Mouse (Mus musculus) G1E (cell line): ENCODE results near the gene Man2a1. TPM values are rescaled to one million over a fixed set of nuclear protein-coding genes. Genes with fewer than 3 reads are reported as not detected.

Experiments used
- ATAC-seq: 2 replicates; pipeline ENCODE4 v1.8.0; 2016; ENCODE audit warnings: mild to moderate bottlenecking; ENCODE audit not compliant: insufficient number of reproducible peaks, poor library complexity, low FRiP score, severe bottlenecking; ENCODE audit errors: extremely low read depth
- DNase-seq: peaks from one replicate; pipeline ENCODE4 v3.0.0; 2012; ENCODE audit warnings: low spot score
- H3K27me3 ChIP-seq: 2 replicates; pipeline ENCODE4 v1.6.1; 2012; ENCODE audit warnings: mild to moderate bottlenecking, low read length, inconsistent platforms; ENCODE audit not compliant: insufficient read depth
- H3K36me3 ChIP-seq: replicated peaks from 2 replicates; pipeline ENCODE3; 2012; ENCODE audit warnings: mild to moderate bottlenecking, inconsistent platforms
- H3K4me1 ChIP-seq: 2 replicates; pipeline ENCODE4 v1.6.1; 2012; ENCODE audit warnings: low read depth, low read length, inconsistent platforms, mixed read lengths; ENCODE audit not compliant: insufficient read depth
- H3K4me3 ChIP-seq: 2 replicates; pipeline ENCODE4 v1.5.1; 2012; ENCODE audit warnings: low read depth, mild to moderate bottlenecking, inconsistent platforms, low read length, moderate library complexity, mixed read lengths
- H3K9me3 ChIP-seq: replicated peaks from 2 replicates; pipeline ENCODE4 v1.6.1; 2012; ENCODE audit warnings: inconsistent platforms
- CTCF ChIP-seq: IDR thresholded peaks from 2 replicates; pipeline ENCODE4 v1.5.1; 2012; ENCODE audit warnings: low read depth, low read length, inconsistent platforms, mixed read lengths
- GATA1 ChIP-seq: IDR thresholded peaks from 2 replicates; pipeline ENCODE4 v1.6.1; 2012; ENCODE audit warnings: borderline replicate concordance, low read length, inconsistent platforms, mixed read lengths
- GATA2 ChIP-seq: IDR thresholded peaks from 2 replicates; pipeline ENCODE4 v1.6.1; 2012; ENCODE audit warnings: low read depth, low read length, inconsistent platforms, borderline replicate concordance
- POLR2AphosphoS5 ChIP-seq: IDR thresholded peaks from 2 replicates; pipeline ENCODE4 v1.6.1; 2012; ENCODE audit warnings: low read depth, low read length, inconsistent platforms; ENCODE audit not compliant: insufficient replicate concordance
- TAL1 ChIP-seq: conservative IDR thresholded peaks from 2 replicates; pipeline ENCODE4 v1.6.1; 2012; ENCODE audit warnings: low read depth, low read length, inconsistent platforms, mixed read lengths
- polyA plus RNA-seq: library from polyadenylated mRNA; stranded (reverse); fragments of >175 nt; gene quantifications from 2 replicates; pipeline ENCODE4 v1.2.3, GENCODE M21; 2012
- total RNA-seq, 2 experiments: library from RNA; stranded (forward) in 1 of 2; stranded (reverse) in 1 of 2; fragments of 200-1000 nt in 1 of 2; fragments of >200 nt in 1 of 2; fragmentation: Nextera tagmentation in 1 of 2; gene quantifications; 2 replicates each; pipeline ENCODE4 v1.2.3; 2014 to 2017

The Man2a1 gene
- total and polyA plus RNA-seq, 3 experiments = not detected

DNA sequence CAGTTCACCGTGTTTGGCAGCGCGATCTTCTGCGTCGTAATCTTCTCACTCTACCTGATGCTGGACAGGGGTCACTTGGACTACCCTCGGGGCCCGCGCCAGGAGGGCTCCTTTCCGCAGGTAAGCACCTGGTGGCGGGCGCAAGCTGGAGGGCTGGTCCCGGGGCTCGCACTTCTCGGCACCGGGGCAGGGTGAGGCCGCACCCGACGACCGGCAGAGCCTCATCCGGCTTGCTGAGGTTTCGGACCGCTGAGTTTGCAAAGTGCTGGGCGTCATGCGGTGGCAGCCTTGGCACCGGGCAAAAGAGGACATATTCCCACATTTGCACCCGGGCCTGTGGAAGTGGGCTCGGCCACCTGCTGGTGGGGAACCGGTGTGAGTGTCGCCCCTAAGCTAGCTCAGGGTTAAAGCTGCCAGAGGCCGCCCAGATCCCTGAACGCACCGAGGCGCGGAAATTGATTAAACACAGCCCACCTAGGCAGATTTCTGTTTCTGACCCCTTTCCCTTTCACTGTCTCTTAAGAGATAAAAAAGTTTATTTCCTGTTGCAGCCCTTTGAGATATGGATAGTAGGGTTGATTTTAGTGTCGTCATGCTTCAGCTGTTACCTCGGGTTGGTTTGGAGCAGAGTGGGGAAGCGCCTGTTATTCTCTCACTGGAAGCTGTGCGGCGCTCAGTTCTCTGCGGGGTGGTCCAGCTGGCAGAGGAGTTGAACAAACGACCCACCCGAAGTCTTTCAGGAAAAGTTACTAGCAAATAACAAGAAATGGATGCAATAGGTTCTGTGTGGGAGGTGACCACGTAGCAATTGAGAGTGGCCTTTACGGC, 1.4 kb downstream of the Man2a1 start:
- ATAC-seq = no peak
- TF ChIP-seq GATA1 = no peak
- no peak for TF ChIP-seq POLR2AphosphoS5
- no peak for TF ChIP-seq TAL1
- no peak for TF ChIP-seq GATA2
- no peak for TF ChIP-seq CTCF
- Histone ChIP-seq H3K4me1 (no peaks in the 10 kb centered on the region), H3K9me3 (peaks cover 47% of the 10 kb centered on the region), H3K27me3 (no peaks in the 10 kb centered on the region), H3K36me3 (no peaks in the 10 kb centered on the region), H3K4me3 (peak overlapping the region; percentile 14; the same call in 1 of the 2 replicates)
- no peak for DNase-seq

DNA sequence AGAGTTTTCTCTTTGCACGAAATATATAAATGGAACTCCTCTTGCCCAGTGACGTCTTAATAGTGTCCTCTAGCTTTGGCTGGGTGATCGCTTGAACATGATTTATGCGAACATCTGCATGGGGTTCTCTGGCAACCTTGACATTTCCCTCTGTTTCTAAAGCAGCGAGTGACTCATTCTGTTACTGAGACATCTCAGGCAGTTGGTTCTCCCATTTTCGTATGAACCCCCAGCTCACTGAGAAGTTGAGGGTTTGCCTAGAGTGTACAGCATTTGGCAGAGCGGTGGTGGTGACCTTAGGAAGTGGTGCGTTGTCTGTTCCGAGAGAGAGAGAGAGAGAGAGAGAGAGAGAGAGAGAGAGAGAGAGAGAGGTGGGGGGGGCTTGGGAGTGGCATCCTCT, 2.6 kb downstream of the Man2a1 start:
- ATAC-seq (no peak), DNase-seq (no peak)
- Histone ChIP-seq H3K27me3 (no peaks in the 10 kb centered on the region), H3K36me3 (no peaks in the 10 kb centered on the region), H3K4me1 (no peaks in the 10 kb centered on the region), H3K4me3 (no peak overlapping the region), H3K9me3 (peaks cover 42% of the 10 kb centered on the region)
- TF ChIP-seq TAL1 = no peak
- TF ChIP-seq CTCF = no peak
- no peak for TF ChIP-seq GATA2
- TF ChIP-seq POLR2AphosphoS5 = no peak
- no peak for TF ChIP-seq GATA1

DNA sequence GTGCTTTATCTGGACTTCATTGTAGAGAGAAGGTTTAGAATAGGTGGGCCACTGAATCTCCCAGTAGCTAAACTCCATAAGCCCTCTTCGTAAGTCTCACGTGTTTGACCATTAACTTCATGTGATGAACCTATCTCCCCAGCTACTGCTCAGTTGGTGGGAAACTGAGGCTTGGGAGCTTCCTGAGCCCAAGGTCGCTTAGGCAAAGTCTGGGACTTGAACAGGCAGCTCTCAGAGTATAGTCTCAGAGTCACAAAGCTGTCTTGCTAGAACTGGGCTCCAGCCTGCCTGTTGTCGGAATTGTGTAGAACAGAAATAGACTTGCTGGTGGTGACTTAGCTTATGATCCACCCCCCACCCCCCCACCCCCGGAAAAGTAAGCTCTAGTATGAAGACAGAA, 3.0 kb downstream of the Man2a1 start:
- Histone ChIP-seq H3K4me3 (no peak overlapping the region), H3K4me1 (no peaks in the 10 kb centered on the region), H3K27me3 (no peaks in the 10 kb centered on the region), H3K36me3 (no peaks in the 10 kb centered on the region), H3K9me3 (peaks cover 45% of the 10 kb centered on the region)
- DNase-seq = no peak
- TF ChIP-seq CTCF (no peak), GATA1 (no peak), TAL1 (no peak), POLR2AphosphoS5 (no peak), GATA2 (no peak)
- no peak for ATAC-seq

DNA sequence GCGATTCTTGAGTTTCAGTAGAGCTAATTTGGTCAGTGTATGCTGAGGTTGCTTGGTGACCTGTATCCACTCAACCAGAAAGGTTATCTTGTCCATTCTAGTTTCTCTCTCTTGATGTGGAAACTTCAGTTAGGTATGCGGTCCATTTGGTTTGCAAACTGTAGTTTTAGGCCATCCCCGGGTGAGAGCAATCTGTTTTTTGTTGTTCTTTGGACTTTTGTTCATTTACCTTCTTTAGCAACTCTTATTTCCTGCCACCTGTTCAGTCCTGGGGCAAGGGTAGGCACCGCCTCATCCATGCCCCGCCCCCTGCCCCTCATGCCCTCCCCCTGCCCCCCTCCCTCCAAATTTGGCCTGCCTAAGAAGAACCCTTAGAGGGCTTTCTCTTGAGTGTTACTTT, 3.6 kb downstream of the Man2a1 start:
- no peak overlapping the region for H3K4me3 ChIP-seq
- DNase-seq = no peak
- H3K9me3 ChIP-seq = peaks cover 42% of the 10 kb centered on the region
- no peak for ATAC-seq
- H3K27me3 ChIP-seq = no peaks in the 10 kb centered on the region
- no peak for TF ChIP-seq CTCF
- no peak for TF ChIP-seq GATA1
- TF ChIP-seq GATA2 = no peak
- TF ChIP-seq POLR2AphosphoS5 = no peak
- no peak for TF ChIP-seq TAL1
- H3K36me3 ChIP-seq = no peaks in the 10 kb centered on the region
- no peaks in the 10 kb centered on the region for H3K4me1 ChIP-seq

DNA sequence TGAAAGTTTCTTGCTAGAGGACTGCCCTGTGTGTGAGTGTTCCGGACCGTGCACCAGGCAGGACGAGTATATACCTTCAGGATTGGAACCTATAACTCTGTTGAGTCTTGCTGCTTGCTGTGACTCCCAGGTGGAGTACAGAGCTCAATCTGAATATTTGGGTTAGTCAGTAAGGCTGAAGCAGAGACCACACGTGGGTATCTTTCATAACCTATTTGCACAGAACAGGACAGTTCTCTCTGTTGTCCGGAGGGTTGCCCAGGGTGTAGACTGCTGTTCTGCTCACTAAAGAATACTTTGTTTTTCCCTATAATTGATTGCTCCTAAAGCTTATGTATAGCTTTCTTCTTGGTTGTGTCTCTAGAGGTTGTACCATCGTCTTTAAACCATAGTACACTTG, 7.7 kb downstream of the Man2a1 start:
- H3K4me1 ChIP-seq = no peaks in the 10 kb centered on the region

DNA sequence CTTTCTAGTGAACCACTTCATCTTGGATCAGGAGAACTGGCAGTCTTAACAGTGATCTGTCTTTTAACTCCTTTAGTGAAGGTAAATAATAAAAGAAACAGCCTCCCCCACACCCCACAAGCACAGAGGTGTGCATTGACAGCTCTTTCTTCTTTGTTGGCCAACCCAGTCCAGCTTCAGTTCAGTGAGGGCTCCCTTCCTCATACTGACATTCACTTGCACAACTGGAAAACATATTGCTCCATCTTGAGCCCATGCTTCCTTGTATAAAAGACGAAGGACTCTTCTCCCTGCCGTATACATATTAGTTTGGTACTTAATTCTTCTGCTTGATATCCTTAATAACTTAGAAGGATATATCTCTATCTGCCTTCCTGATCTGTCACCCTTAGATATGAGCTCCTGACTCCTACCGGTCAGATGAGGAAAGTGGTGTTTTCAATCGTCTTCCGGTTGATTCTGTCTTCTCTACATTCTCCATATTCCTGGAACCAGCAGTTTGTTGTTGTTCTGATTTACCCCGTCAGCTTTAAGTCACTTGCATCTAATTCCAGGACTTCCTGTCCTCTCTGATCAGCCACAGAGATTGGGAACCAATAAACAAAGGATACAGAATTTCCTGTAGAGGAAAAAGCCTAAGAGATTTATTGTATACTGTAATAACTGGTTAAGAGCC, 8.5 kb downstream of the Man2a1 start:
- Histone ChIP-seq H3K27me3 (no peaks in the 10 kb centered on the region), H3K9me3 (peaks cover 32% of the 10 kb centered on the region), H3K36me3 (no peaks in the 10 kb centered on the region), H3K4me1 (no peaks in the 10 kb centered on the region), H3K4me3 (no peak overlapping the region)
- no peak for DNase-seq
- TF ChIP-seq GATA1 (no peak), CTCF (no peak), POLR2AphosphoS5 (no peak), GATA2 (no peak), TAL1 (no peak)
- ATAC-seq = no peak

More for the DNA sequence above, 7.7 kb downstream of the Man2a1 start:
- no peak for TF ChIP-seq GATA1
- Histone ChIP-seq H3K27me3 (no peaks in the 10 kb centered on the region), H3K4me3 (no peak overlapping the region), H3K36me3 (no peaks in the 10 kb centered on the region), H3K9me3 (peaks cover 35% of the 10 kb centered on the region)
- no peak for ATAC-seq
- no peak for DNase-seq

DNA sequence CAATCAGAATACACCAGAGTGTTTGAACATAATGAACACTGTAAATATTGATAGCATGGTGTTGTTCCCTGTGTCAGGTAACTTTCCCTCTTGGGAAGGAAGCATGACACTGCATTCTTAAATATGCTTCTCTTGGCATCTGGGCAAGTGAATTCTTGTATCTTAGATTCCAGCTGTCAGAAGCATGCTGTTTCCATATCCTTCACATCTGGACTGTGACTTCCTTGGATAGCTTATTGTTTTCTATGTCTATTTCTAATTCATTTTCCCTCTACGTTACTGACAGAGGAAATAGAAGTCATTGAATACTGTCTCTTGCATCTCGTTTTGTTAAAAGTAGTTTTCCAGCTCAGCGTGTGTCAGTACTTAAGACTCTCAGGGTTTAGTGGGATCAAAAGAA, 9.2 kb downstream of the Man2a1 start:
- Histone ChIP-seq H3K4me3 (no peak overlapping the region), H3K36me3 (no peaks in the 10 kb centered on the region), H3K9me3 (peaks cover 34% of the 10 kb centered on the region), H3K27me3 (no peaks in the 10 kb centered on the region), H3K4me1 (no peaks in the 10 kb centered on the region)
- TF ChIP-seq GATA1 (no peak), CTCF (no peak), POLR2AphosphoS5 (no peak), GATA2 (no peak), TAL1 (no peak)
- no peak for ATAC-seq
- no peak for DNase-seq
